Mouse (Mus musculus) cerebellum, postnatal 4 days (tissue): Measurements from ENCODE around the gene Olig1.
A peak's percentile ranks its signal among the peaks of the same experiment; 100 is the strongest.

Experiments
- DNase-seq, 2 experiments: peaks; one replicate each; pipeline ENCODE4 v3.0.0; 2022; ENCODE audit warnings: low spot score in 2 of 2, mixed read lengths in 1 of 2

Gene Olig1

DNA sequence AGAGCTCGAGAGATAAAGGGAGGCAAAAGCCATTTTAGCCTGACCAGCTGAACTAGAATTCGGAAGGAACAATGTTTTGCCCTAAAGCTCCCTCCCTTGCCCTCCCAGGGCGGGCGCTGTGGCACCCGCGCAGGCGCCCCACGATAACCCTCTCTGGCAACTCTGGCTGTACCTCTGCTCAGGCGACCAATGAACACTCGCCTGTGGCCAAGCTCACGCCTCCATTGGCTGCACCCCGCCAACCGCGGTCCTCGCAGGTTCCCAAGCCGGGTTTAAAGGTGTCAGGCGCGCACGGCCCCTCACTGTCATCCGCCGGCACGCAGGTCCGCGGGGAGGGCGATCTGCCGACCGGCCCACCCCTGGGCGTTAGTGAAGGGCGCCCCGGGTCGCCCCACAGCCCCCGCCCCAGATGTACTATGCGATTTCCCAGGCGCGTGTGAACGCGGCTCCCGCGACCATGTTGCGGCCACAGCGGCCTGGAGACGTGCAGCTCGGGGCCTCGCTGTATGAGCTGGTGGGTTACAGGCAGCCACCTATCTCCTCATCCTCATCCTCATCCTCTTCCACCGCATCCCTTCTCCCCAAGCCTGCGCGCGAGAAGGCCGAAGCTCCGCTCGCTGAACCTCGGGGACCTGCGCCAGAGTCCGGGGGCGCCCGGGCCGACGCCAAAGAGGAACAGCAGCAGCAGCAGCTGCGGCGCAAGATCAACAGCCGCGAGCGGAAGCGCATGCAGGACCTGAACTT lies at the start of gene Olig1:
Olig1 (plus strand) TSS at position 305 of the 744 bp plus-strand sequence.
- peak in 1 of 2 experiments; percentile 59 for DNase-seq

- DNase-seq = no peak
Measured at GRCm38 (mm10) chr16:91222171-91222642, 47.4 kb upstream of the Olig1 start.

DNA sequence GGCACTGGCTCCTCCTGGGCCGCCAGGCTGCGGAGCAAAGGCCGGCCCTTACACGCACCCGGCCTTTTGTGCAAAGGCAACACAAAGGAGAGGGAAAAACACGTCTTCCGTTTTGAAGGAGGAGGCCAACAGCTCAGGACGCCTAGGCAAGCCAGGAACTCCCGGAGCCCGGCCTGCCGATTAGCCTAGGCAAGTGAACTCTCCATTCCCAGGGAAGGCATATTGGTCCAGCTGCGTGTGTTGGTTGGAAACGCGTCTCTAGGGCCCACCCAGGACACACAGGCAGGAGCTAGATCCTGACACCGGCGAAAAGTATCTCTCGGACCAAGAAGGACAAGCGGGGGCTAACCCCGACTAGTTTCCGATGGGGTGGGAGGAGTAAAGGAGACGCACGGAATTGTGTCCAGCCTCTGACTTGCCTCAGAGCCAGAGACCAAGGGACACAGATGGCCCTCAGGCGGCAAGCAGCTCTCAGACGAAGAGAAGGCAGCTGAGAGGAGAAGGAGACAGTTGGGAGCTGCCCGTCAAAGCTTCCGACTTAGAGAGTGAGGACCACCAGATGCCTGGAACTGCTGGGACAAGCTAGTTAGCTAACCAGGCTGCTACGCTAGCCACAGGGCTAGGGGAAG lies 46.8 kb upstream of the Olig1 start:
- no peak for DNase-seq

- DNase-seq = no peak
Measured at GRCm38 (mm10) chr16:91223327-91224067, 46.1 kb upstream of the Olig1 start.

DNA sequence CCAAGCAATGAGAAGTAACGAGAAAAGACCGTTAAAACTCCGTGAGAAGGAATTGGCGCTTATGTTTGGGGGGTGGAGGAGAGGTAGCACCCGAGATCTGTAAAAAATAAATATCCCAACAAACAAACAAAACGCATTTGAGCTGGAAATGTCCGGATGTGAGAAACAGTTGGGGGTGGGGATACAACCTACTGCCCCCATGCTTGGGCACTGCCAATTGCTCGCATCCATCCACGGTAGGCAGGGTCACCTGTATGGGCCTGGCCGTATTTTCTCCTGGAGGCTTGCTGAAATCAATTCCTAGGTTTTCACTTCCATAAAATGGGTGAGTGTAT lies 45.5 kb upstream of the Olig1 start:
- DNase-seq = no peak

DNA sequence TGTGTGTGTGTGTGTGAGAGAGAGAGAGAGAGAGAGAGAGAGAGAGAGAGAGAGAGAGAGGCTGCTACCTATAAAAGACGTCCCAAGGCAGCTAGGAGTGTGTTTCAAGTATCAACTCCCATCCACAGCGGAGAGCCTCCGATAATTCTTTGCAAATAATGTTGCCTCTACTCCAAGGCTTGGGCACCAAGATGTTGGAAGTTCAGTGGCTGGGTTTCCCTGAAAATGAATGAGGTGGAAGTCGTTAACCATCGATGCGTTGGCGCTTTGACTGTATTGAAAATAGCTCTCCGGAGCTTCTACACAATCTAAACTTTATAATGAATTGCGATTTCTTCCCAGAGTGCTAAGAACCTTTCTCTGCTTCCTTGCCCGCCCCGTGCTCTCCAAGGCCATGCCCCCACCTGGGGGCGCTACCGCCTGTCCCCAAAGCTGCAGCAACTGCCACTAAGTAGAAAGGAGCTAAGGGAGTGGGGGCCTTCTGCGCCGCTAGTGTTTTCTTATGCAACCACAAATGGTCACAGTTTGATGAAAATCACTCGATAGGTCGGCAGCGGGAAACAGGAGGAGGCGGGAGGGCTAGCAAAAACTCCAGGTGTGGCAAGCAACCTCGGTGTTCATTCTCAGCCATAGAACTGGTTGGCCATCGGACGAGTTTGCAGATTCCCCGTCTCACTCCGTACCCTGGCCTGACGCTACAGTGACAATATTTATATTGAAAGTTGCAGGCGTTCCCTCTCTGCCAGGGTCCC lies 44.9 kb upstream of the Olig1 start:
- peak in 1 of 2 experiments; percentile 58 for DNase-seq

DNA sequence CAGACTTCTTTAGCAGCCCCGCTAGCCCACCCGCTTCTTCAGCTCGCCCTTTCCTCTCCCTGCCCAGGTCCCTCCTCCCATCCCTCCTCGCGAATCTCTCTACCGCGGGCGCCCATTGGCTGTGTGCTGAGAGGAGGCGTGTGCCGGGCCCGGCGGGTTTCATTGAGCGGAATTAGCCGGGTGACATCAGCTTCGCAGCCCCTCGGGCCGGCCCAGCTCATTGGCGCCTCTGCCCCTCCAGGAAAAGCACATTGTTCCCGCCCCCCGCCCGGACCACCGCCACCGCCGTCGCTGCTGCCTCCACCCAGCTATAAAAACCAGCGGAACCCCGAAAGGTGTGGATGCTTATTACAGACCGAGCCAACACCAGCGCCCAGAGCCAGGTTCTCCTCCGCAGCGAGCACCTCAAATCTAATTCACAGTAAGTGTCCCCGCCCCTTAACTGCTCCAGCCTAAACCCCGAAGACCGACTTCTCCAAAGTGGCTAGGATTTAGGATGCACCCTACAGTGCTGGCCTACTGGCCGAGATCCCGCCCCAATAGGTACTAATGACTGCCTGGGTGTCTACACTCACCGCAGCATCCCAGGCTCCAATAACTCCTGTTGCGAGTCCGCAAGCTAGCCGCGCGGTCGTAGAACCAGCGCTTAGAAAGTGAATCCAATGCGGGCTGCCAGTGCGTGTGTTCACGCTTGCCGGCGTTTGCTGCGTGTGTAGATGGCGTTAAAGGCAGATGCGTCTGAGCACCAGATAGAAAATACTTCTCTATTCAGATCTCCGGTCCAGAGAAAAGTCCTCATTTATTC lies 44.1 kb upstream of the Olig1 start, which contains the start of gene Olig2:
Olig2 (plus strand) TSS at position 225 of the 805 bp plus-strand sequence.
- peak in 1 of 2 experiments; percentile 47 for DNase-seq

- DNase-seq = no peak
Measured at GRCm38 (mm10) chr16:91226038-91226882, 43.3 kb upstream of the Olig1 start.

- no peak for DNase-seq
Measured at GRCm38 (mm10) chr16:91226883-91227759, 42.5 kb upstream of the Olig1 start.

- DNase-seq = no peak
Measured at GRCm38 (mm10) chr16:91227760-91228043, 41.9 kb upstream of the Olig1 start.

DNA sequence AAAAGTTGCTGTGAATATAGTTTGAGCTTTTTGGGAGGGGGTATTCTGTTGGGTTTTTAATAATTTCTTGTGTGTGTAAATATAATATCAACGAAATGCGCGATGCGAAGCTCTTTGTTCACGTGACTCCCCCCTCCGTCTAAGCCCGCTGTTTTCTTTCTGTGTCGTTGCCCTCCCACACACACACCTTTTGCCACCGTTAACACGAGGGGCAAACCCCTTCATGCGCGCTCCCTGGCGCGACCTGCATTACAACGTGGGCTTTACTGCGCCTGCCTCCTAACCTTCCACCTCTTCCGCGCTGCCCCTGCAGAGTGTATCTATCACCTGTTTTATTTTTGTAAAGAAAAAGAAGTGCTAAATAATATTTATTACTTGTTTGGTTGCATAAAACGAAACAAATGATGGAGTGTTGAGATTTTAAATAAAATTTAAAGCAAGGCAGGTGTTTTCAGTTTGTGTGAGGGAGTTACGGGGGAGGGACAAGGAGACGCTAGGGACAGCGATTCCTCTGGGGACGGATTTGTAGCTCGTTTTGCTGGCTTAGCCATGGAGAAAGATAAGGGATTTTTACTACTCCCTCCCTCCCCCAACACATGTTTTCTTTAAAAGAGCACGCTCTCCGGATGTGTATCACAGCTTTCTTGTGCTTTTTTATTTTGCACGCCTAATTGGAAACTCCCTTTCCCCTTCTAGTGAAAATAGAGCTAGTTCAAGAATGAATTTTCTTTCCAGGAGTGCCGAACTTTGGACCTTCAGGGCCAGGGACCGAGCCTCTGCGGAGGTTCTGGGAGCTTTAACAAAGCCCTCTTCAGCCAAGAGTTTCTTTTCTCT lies 41.1 kb upstream of the Olig1 start:
- DNase-seq = no peak

- no peak for DNase-seq
Measured at GRCm38 (mm10) chr16:91229072-91229348, 40.6 kb upstream of the Olig1 start.

- DNase-seq = no peak
Measured at GRCm38 (mm10) chr16:91229643-91230042, 39.9 kb upstream of the Olig1 start.

- no peak for DNase-seq
Measured at GRCm38 (mm10) chr16:91231781-91232469, 37.6 kb upstream of the Olig1 start.

DNA sequence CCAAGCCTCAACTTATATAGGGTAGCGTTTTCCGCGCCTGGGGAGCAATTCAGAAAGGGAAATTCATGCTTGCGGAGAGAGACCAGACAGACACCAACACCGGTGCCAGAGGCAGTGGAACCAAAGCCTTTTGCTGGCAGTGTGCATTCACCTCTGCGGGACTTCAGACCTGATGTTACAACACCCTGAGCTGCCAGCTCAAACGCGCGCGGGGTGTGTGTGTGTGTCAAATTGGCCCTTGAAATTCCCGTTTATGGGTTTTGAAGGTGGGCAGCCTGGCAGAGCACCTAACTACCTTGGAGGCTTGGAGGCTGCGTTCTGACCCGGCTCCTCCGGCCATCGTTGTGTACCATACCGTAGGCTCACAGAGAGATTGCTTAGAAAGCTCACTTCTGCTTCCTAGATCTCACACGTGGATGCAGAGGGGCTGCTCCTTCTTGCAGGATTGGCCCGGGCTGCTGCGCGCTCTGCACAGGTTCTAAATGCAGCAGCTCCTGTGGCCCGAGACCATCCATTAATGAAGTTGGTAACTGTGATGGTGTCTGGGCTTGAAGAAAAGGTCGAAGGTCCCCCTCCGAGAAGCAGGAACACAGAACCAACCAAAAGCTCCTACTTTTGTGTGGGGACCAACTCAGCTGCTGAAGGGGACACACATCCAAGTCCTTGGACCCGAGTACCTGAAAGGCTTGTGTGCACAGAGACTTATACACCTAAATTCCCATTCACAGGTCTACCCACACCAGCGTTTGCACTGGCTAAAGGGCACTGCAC lies 36.9 kb upstream of the Olig1 start:
- DNase-seq = no peak

- no peak for DNase-seq
Measured at GRCm38 (mm10) chr16:91233241-91233944, 36.2 kb upstream of the Olig1 start.

- no peak for DNase-seq
Measured at GRCm38 (mm10) chr16:91239024-91239423, 30.5 kb upstream of the Olig1 start.
